Mouse (Mus musculus): ENCODE results near the gene Pkd2.

- no peak for TF ChIP-seq POLR2A (IDR thresholded peaks at IDR 0.05; ENCODE audit: borderline replicate concordance, extremely low read depth, low read depth, low read length)
- TF ChIP-seq CTCF (IDR thresholded peaks at IDR 0.05; ENCODE audit: insufficient read depth, low read length), result no peak
Observed at GRCm38 (mm10) chr5:104491561-104491960, 32.3 kb downstream of the Pkd2 start.
